Mouse (Mus musculus) heart, adult 18-20 months (tissue): ENCODE data around the gene Fgfr2. TPM values are rescaled to one million over a fixed set of nuclear protein-coding genes. Genes with fewer than 3 reads are reported as not detected.
"Not testable (repeated sequence)": the region's sequence is repeated elsewhere in the genome, so short reads cannot be mapped to it uniquely, and the experiment has no call there.

Experiments used
- DNase-seq, 2 experiments: peaks; one replicate each; pipeline ENCODE4 v3.0.0; 2021 to 2022; ENCODE audit warnings: mixed read lengths in 1 of 2
- total RNA-seq, 2 experiments: library from RNA; stranded (reverse); gene quantifications; 2 replicates each; pipeline ENCODE4 v1.2.3; 2021

Fgfr2 gene
- total RNA-seq, 2 experiments from 2014 or later = 1.3 to 2.6 TPM

DNA sequence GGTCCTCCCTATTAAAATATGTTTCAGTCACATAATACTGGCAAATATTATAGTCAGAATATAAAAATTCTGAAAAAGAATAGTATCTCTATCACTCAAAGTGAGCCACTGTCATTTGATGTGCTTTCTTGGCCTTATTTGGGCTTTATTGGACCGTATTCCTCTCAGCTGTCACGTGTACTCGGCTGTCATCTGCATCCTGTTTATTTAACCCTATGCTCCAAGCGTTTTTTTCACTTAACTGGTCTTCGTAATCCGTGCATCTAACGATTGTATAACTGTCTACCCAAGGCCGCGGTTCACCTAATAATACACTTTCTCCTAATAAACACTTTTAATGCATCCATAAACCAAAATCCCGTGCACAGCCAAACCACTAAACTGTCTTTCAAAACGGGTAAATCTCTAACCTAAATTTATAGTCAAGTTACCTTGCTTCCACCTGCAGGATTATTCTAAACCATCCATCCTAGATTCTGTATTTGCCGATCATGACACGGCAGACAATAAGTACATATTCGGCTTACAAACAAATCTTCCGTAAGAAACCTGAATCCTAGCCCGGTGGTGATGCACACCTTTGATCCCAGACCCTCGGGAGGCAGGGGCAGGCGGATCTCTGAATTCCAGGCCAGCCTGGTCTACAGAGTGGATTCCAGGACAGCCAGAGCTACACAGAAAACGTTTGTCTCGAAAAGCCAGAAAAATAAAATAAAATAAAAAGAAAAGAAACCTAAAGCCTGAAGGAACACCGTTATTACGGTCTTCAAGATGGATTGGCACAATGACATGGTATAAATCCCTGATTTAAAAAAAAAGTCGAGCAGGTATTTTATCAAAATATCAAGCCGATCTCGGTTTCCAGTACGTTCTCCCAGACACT, 2604.7 kb downstream of the Fgfr2 start:
- peak; percentile 23 to 40 for DNase-seq

DNA sequence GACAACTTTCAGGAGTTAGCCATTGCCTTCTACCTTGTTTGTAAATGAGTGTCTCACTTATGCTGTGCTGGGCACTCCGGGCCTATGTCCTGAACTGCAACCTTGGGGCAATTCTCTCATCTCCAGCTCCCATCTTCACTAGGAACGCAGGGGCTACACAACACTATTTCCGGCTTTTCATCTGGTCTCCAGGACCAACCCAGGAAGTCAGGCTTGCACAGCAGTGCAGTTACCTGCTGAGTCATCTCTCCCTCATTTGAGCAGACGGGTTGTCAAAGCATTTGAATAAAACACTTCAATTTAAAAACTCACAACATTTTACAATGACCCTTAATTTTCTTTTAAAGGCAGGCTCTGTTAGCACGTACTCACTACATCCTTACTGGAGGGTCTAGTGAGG, 2612.9 kb downstream of the Fgfr2 start:
- no peak for DNase-seq

DNA sequence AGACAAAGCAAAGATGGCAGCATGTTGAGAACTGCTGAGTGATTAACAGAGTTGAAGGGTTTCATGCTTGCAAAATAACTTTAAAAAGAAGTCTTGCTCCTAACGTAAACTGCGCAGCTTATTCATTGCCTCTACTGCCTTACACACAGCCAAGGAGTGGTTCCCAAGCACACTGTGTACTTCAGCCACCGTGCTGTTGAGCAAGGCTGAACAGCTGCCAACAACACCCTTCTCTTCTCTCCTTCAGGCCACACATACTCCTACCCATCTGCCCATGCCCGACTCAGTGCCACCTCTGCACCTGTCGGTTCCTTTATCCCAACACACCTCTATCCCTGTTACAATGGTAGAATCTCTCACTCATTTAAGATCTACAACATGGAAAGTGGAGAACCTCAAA, 2620.1 kb downstream of the Fgfr2 start:
- no peak for DNase-seq

DNA sequence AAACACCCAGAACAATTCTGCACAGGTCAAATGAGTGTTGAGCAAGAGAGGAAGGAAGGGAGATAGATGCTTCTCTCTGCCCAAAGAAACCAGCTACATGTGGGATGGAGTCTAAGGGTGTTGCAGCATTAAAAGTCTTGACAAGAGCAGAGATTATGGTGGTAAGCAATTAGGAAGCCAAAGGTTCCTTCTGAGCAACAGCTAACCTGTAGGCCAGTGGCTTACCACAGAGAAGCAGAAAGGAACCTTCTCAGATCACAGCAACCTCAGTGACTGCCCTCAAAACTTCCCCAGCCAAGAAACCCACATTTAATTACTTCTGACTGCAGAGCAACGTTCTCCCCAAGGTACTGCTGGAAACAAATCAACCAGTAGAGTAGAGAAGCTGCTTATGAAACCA, 2621.7 kb downstream of the Fgfr2 start:
- no peak for DNase-seq

DNA sequence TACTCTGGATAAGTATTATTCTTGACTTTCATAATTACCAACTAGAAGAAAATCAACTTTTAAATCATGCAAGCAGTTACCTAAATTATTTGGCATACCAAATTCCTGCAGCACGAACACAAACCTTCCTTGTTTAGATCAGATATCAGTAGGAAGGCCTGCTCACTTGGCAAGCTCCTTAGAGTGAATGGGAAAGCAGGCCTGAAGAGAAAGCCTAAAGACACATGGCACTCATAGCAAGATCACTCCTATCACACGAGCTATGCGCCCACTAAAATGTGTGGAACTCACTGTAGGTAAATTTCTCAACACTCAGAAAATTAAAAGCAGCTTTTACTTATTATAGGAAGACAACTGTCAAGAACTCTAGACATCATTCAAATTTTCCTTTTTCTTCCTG, 2629.8 kb downstream of the Fgfr2 start:
- no peak for DNase-seq

DNA sequence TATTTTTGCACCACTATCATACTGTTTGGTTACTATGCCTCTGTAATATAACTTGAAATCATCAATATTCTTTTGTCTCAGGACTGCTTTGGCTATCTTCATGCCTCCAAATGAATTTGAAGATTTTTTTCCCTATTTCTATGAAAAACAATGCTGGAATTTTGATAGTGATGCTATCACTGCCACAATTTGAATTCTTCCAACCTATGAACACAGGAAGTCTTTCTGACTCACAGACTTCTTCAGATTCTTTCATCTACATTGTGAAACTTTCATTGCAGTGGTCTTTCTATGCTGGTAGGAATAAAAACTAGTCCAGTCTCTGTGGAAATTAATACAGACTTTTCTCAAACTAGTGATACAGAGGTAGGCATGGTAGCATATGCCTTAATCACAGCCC, 2631.1 kb downstream of the Fgfr2 start:
- no peak for DNase-seq

DNA sequence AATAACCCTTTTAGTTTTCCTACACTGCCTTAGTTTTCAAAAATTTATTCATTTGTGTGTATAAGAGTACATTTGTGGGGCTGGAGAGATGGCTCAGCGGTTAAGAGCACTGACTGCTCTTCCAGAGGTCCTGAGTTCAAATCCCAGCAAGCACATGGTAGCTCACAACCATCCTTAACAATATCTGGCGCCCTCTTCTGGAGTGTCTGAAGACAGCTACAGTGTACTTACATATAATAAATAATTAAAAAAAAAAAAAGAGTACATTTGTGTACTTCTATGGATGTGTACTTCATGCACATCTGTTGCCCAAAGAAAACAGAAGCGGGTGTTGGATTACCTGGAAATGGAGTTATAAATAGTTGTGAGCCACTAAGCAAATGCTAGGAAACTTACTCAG, 2644.1 kb downstream of the Fgfr2 start:
- DNase-seq = peak in 1 of 2 experiments; percentile 12

DNA sequence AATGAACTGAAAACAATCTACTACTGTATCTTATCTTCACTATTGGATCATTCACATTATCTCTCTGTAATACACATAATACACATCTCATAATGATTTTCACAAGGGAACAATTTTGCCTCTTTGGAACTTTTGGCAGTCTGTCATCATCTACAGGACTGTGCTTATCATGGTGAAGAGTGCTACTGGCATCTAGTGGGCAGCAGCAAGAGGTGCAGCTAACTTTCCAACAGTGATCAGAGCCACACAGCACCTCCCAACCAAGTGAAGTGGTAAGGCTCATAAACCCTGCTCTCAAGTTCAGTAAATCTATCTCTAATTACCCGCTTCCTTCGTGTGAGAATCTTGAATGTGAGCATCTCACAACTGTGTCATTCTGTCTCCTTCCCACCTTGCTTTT, 2647.2 kb downstream of the Fgfr2 start:
- DNase-seq = peak; percentile 29 to 48

DNA sequence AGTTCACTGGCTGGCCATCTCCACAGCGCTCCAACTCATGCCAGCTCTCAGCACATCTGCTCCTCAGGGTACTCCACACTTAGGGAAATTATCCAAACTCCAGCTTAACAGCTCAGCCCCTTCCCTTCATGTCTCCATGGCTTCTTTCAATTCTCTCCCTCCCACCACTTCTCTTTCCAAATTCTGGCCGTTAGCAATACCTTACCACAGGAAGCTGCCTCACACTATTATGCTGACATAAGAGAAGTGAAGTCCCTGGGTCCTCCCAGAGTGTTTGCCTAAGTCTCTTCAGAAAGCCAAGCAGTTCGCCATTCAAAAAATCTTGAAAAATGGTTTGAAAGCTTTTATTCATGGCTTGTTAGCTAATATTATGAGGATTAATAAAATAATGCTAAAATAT, 2649.3 kb downstream of the Fgfr2 start:
- no peak for DNase-seq

DNA sequence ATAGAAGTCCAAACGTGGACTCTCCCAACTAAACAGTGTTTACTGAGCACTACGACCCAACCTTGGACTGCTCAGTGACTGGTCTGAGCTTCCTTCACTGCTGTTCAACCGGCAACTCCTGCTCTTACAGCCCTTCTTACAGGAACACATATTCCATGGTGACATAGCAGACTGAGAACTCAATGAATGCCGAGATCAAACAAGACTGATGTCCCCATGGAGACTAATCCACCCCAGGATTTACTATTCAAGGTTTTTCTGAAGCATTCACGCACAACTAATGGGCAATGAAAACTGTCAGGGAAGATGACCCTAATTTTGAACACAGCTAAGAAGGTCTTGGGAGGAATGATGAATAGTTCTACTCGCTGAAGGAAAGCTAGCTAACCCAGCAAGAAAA, 2650.5 kb downstream of the Fgfr2 start:
- no peak for DNase-seq

DNA sequence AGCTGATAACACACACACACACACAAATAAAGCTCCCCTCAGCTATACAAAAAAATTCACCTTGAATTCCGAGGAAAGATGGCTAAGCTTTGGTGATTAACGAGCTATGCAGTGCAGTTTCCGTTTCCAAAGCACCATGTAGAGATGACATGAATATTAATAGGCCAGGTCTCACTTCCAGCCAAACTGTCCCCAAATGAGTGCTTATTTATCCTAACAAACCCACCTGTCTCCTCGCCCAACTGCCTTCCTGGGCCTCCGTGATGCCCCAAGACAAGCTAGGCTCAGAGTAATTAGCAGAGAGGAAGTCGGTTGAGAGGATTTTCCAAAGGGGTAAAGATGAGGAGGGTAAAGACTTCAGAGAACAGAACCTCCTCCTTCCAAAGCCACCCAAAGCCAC, 2652.1 kb downstream of the Fgfr2 start:
- no peak for DNase-seq

DNA sequence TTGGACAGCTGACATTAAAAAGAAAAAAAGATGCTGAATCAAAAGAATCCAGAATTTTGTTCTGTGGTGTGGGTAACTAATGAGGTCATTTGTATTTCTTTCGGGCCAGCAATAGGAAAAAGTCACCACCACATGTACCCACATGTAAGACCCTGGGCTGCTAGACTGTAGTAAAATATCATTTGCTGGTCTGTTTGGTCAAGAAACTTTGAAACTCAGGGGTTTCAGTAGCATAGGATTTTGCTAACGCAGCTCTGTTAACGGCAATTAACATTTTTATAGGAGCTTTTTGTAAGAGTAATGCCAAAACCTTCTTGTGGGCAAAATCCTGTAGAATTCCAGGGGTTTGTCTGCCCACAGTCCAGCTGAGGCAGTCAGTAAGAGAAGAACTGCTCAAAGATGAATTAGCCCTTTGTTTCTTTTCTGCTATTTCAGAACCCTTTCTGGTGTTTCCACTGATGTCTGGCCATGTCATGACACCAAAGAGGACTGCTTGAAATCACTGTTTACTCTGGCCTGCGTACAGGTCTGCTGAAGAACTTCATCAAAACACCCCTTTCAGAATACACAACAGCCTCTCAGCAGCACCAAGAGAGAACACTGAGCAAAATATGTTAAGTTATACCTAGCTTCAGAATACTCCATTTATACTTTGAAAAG, 2667.4 kb downstream of the Fgfr2 start:
- DNase-seq = peak; percentile 26 to 29

DNA sequence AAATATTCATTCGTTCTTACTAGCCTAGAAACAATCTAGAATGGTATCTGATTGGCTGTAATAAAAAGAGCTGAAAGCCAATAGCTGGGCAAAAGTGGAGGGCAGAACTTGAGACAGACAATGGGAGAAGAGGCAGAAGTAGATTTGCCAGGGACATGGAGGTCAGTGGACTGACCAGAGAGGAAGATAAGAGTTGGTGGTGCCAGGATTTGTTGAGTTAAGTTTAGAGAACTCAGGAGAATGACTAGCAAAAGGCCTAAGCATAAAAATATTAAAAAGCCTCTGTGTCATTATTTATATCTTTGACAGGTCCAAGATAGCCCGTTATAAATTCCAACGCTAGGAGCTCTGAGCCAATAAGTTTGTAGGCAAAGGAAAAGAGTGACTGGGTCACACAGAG, 2668.9 kb downstream of the Fgfr2 start:
- DNase-seq = no peak

DNA sequence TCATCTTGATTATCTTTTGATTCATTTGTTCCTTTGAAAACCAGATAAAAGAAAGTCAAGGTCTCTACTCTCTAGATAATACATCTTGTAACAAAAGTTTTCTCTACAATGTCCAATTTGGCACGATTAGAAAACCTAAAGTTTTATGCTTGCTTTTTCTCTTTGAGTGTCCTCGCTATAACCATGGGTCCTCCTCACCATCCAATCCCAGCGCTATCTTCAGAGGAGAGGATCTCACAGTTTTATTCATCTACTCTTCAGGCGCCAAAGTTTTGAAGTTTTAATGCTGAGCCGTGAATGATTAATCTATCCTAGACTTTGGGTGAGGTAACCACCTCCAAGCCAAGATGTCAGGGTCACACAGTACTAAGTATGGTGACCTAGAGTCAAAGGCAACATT, 2687.4 kb downstream of the Fgfr2 start:
- no peak for DNase-seq

DNA sequence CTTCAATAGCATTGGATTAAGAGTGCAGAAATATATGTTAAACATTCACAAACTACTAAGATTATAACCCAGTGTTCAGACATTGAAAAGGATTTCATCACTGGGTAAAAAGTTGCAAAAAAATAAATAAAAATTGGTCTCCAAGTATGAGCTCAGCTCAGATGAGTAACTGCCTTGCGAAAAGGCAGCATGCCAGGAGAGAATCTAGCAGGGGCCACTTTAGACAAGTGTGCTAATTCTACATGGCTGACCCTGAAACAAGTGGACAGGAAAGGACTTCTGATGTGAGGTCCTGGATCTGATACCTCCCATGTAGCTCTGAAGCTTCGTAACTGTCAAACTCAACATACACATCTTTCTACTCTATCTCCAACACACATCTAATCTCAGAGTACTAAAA, 2691.0 kb downstream of the Fgfr2 start:
- peak; percentile 16 to 27 for DNase-seq

DNA sequence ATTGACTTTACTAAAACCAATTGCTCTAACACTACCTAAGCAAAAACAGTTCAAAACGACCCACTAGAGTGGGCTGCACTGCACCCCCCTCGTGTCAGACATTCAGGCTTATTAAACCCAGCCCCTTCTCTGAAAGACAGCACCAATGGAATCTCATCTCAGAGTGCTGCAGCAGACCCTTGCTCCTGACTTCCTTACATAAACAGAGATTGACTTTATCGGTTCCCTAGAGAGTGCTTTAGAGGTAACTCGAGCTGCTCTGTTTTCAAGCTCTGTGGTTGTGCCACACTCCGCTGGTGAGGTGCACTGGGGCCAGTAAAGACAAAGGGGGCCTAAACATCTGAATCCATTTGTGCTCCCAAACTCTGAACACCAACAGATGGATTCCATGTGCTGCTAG, 2696.6 kb downstream of the Fgfr2 start:
- DNase-seq = no peak

DNA sequence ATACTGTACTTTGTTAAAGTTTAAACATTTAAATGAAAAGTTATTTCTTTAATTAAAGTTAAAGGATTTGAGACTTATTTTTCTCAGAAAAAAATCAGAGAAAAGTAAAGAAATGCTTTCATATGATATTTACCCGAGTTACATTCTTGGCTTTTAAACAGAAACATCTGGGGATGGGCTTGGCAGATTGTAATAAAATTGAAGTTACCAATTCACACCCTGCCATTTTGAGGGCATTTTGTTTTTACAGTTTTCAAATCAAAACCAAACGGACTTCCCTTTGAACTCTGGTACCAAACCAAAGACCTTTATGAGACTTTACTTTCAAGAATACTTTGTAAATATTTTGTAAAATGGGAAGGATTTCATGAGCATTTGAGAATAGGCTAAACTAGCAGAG, 2697.2 kb downstream of the Fgfr2 start:
- DNase-seq = no peak

DNA sequence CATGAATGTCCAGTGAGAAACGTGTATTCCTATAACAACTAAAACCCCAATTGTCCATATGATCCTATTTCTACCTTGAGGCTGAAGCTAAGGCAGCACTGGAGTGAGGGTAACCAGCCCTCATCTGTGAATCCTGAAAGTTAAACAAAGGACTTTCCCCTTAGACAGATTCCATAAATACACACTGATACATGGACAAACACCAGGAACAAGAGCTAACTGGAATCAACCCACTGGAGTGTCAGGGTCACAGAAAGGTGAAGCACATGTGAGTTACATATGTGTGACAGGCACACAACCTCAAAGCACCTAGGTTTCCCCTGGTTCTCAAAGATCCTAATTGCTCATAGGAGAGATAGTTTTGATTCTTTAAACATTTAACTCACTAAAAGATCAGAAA, 2703.2 kb downstream of the Fgfr2 start:
- DNase-seq = no peak

DNA sequence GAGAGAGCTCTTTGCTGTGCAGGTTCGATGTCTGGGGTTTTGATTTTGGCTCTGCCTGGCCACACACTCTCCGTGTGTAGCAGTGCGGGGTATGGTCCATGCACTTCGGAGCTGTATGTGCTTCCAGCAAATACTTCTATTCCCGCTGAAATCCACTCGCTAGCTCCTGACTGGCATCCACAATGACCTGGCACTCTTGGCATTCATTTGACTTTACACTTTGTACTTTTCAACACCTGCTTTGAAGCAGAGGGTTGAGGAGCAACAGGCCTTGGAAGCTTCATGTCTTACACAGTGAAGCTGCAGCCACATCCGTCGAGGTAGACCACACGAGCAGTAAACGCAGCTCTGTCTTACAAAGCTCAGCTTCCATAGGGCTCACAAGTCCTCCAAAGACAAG, 2715.5 kb downstream of the Fgfr2 start:
- DNase-seq = peak in 1 of 2 experiments; percentile 4

DNA sequence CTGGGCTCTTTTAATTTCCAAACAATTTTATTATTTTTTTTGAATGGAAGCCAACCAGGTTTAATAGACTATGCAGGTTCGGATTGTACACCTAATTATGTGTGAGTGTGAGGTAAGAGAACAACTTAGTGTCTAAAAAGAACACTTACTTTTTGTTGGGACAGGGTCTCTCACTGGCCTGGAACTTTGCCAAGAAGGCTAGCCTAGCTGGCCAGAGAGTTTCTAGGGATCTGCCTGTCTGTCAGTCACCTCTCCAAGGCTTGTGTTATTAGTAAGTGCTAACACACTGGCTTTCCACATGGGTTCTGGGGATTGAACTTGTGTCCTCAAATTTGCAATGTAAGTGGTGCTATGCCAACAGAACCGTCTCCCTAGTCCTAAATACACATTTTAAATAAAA, 2719.8 kb downstream of the Fgfr2 start:
- no peak for DNase-seq

DNA sequence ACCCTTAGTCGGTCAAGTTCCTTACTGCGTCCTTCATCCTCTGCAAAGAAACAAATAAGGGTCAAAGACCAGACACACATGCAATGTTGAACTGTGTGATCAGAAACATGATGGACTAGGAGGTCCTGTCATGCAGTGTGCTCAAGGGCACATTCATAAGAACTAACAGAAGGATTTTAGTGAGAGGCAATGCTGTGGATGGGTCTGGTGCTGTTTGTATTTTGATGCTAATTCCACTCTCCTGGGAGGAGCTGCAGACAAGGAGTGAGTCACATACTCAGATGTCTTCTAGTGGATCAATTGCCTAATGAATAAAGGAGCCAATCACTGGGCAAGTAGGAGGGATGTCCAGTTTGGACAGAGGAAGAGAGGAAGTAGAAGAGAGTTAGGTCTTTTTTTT, 2728.5 kb downstream of the Fgfr2 start:
- no peak for DNase-seq

DNA sequence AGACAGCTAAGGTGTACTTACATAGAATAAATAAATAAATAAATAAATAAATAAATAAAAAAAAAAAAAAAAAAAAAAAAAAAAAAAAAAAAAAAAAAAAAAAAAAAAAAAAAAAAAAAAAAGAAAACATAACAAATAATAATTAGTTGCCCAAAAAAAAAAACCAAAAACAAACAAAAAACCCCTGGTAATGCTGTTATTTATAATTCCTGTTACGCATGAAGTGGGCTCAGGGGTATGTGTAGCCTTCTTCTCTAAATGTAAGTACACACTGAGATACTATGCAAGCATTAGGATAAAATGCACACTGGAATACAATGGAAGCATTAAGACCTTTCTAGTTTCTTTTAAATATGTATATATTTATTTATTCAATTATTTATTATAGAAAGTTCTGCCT, 2733.1 kb downstream of the Fgfr2 start:
- DNase-seq = not testable (repeated sequence)

DNA sequence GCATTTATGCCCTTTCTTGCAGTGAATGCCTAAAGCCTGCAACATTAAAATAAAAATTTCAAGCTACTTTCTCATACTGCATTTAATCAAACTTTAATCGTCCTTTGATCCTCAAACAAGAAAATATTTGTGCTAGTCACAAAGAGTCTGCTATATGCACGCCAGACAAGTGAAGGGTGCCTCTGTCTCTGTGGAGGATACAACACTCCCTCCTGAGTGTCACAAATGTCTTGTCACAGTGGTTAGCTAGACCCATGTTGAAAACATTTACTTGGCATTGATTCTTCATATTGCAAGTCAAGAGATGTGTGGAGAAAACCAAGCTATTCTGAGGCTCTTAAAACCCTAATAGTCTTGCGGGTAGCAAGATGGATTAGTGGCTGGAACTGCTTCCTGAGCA, 2736.8 kb downstream of the Fgfr2 start:
- no peak for DNase-seq

DNA sequence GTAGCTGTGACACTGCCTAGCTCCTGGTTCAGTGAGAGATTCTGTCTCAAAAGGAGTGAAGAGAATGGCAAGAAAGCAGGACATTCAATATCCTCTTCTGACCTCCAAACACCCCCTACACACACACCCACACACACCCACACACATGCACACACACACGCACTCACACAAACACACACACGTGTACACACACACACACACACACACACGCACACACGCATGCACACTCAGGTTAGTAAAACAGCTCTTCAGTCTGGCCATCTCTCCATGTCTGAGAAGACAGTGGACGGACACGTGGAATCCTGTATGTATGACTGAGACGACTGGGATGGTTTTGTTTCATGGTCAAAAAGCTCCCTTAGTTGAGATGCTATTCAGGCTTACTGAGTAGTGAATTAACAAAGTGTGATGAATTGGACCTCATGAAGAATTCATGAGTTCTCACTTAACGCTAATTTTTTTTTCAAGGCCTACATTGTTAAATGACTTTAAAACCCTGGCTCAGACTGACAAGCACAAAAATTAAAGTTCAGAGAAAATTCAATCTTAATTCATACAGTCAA, 2737.3 kb downstream of the Fgfr2 start:
- DNase-seq = no peak
